Mouse (Mus musculus): ENCODE results near the gene Wdr37. TPM values are rescaled to one million over a fixed set of nuclear protein-coding genes. Genes with fewer than 3 reads are reported as not detected.
A peak's percentile ranks its signal among the peaks of the same experiment; 100 is the strongest.

Wdr37 gene
- polyA plus RNA-seq, 1 experiment from 2014 or later: 15.0 TPM

- H3K27me3 ChIP-seq (replicated peaks; ENCODE audit: insufficient read depth, low read length): no peaks in the 10 kb centered on the region
- no peak overlapping the region for H3K4me2 ChIP-seq (replicated peaks; ENCODE audit: low read depth, low read length)
- ATAC-seq (no peak), DNase-seq (ENCODE audit: low spot score) (no peak)
- H3K27ac ChIP-seq (ENCODE audit: low read length): no peak overlapping the region
- no peak overlapping the region for H3K4me3 ChIP-seq (ENCODE audit: low read depth, low read length)
- H3K9ac ChIP-seq (replicated peaks; ENCODE audit: low read depth): no peak overlapping the region
- peaks cover 3% of the 10 kb centered on the region; the same call in 1 of the 2 replicates for H3K4me1 ChIP-seq (ENCODE audit: insufficient read depth, low read depth, low read length)
- H3K36me3 ChIP-seq (ENCODE audit: insufficient read depth, low read length): peaks cover 5% of the 10 kb centered on the region; the same call in 1 of the 2 replicates
- no peaks in the 10 kb centered on the region for H3K9me3 ChIP-seq (ENCODE audit: low read length)
- no peak for TF ChIP-seq CTCF (IDR thresholded peaks at IDR 0.05)
- TF ChIP-seq EP300 (IDR thresholded peaks at IDR 0.05): no peak
- whole genome bisulfite sequencing: 87% methylated on average over 3 of the region's 3 CpGs
Observed at GRCm38 (mm10) chr13:8864990-8865389, 6.7 kb downstream of the Wdr37 start.

GRCm38 (mm10) chr13:8860861-8861260, 10.8 kb downstream of the Wdr37 start:
- H3K9ac ChIP-seq (replicated peaks; ENCODE audit: low read depth): no peak overlapping the region
- no peak overlapping the region for H3K27ac ChIP-seq (ENCODE audit: low read length)
- peaks cover 5% of the 10 kb centered on the region; the same call in 1 of the 2 replicates for H3K36me3 ChIP-seq (ENCODE audit: insufficient read depth, low read length)
- no peak for TF ChIP-seq EP300 (IDR thresholded peaks at IDR 0.05)
- TF ChIP-seq CTCF (IDR thresholded peaks at IDR 0.05): no peak
- 86% methylated on average over 9 of the region's 9 CpGs for WGBS
- no peaks in the 10 kb centered on the region for H3K9me3 ChIP-seq (ENCODE audit: low read length)
- DNase-seq (ENCODE audit: low spot score) (no peak), ATAC-seq (no peak)
- H3K4me1 ChIP-seq (ENCODE audit: insufficient read depth, low read depth, low read length): no peaks in the 10 kb centered on the region
- no peak overlapping the region for H3K4me3 ChIP-seq (ENCODE audit: low read depth, low read length)
- H3K4me2 ChIP-seq (replicated peaks; ENCODE audit: low read depth, low read length): no peak overlapping the region
- H3K27me3 ChIP-seq (replicated peaks; ENCODE audit: insufficient read depth, low read length): no peaks in the 10 kb centered on the region

GRCm38 (mm10) chr13:8858453-8858852, 13.3 kb downstream of the Wdr37 start:
- no peak overlapping the region for H3K27ac ChIP-seq (ENCODE audit: low read length)
- peaks cover 10% of the 10 kb centered on the region; the same call in 1 of the 2 replicates for H3K36me3 ChIP-seq (ENCODE audit: insufficient read depth, low read length)

GRCm38 (mm10) chr13:8854769-8855168, 16.9 kb downstream of the Wdr37 start:
- ATAC-seq: no peak
- H3K9me3 ChIP-seq (ENCODE audit: low read length): no peaks in the 10 kb centered on the region
- H3K4me2 ChIP-seq (replicated peaks; ENCODE audit: low read depth, low read length): no peak overlapping the region
- no peak overlapping the region for H3K9ac ChIP-seq (replicated peaks; ENCODE audit: low read depth)
- TF ChIP-seq EP300 (IDR thresholded peaks at IDR 0.05): no peak
- TF ChIP-seq CTCF (IDR thresholded peaks at IDR 0.05): no peak
- H3K4me1 ChIP-seq (ENCODE audit: insufficient read depth, low read depth, low read length): no peaks in the 10 kb centered on the region
- DNase-seq (ENCODE audit: low spot score): no peak
- whole genome bisulfite sequencing: 93% methylated on average over 2 of the region's 2 CpGs
- peaks cover 12% of the 10 kb centered on the region; the same call in 1 of the 2 replicates for H3K36me3 ChIP-seq (ENCODE audit: insufficient read depth, low read length)
- H3K27me3 ChIP-seq (replicated peaks; ENCODE audit: insufficient read depth, low read length): no peaks in the 10 kb centered on the region
- H3K4me3 ChIP-seq (ENCODE audit: low read depth, low read length): no peak overlapping the region
- no peak overlapping the region for H3K27ac ChIP-seq (ENCODE audit: low read length)

More at GRCm38 (mm10) chr13:8858453-8858852, 13.3 kb downstream of the Wdr37 start:
- Histone ChIP-seq H3K9me3 (ENCODE audit: low read length) (no peaks in the 10 kb centered on the region), H3K4me2 (replicated peaks; ENCODE audit: low read depth, low read length) (no peak overlapping the region), H3K27me3 (replicated peaks; ENCODE audit: insufficient read depth, low read length) (no peaks in the 10 kb centered on the region), H3K9ac (replicated peaks; ENCODE audit: low read depth) (no peak overlapping the region), H3K4me3 (ENCODE audit: low read depth, low read length) (no peak overlapping the region), H3K4me1 (ENCODE audit: insufficient read depth, low read depth, low read length) (no peaks in the 10 kb centered on the region)
- 70% methylated on average over 6 of the region's 6 CpGs for WGBS
- DNase-seq (ENCODE audit: low spot score) (no peak), ATAC-seq (no peak)
- TF ChIP-seq EP300 (IDR thresholded peaks at IDR 0.05) (no peak), CTCF (IDR thresholded peaks at IDR 0.05) (no peak)

GRCm38 (mm10) chr13:8853424-8853823, 18.3 kb downstream of the Wdr37 start:
- no peaks in the 10 kb centered on the region for H3K27me3 ChIP-seq (replicated peaks; ENCODE audit: insufficient read depth, low read length)
- H3K9ac ChIP-seq (replicated peaks; ENCODE audit: low read depth): no peak overlapping the region
- ATAC-seq: no peak
- no peak for DNase-seq (ENCODE audit: low spot score)
- H3K4me1 ChIP-seq (ENCODE audit: insufficient read depth, low read depth, low read length): no peaks in the 10 kb centered on the region
- WGBS: 92% methylated on average over 4 of the region's 4 CpGs
- H3K4me3 ChIP-seq (ENCODE audit: low read depth, low read length): no peak overlapping the region
- no peaks in the 10 kb centered on the region for H3K9me3 ChIP-seq (ENCODE audit: low read length)
- H3K4me2 ChIP-seq (replicated peaks; ENCODE audit: low read depth, low read length): no peak overlapping the region
- no peak overlapping the region for H3K27ac ChIP-seq (ENCODE audit: low read length)
- TF ChIP-seq CTCF (IDR thresholded peaks at IDR 0.05) (no peak), EP300 (IDR thresholded peaks at IDR 0.05) (no peak)
- H3K36me3 ChIP-seq (ENCODE audit: insufficient read depth, low read length): peaks cover 12% of the 10 kb centered on the region; the same call in 1 of the 2 replicates

- H3K9ac ChIP-seq (replicated peaks; ENCODE audit: low read depth): no peak overlapping the region
- 42% methylated on average over 1 of the region's 1 CpGs for WGBS
- no peaks in the 10 kb centered on the region for H3K4me1 ChIP-seq (ENCODE audit: insufficient read depth, low read depth, low read length)
- H3K9me3 ChIP-seq (ENCODE audit: low read length): no peaks in the 10 kb centered on the region
- ATAC-seq: peak; percentile 54; the same call in 1 of the 2 replicates
- peak; percentile 36 for DNase-seq (ENCODE audit: low spot score)
- no peak overlapping the region for H3K27ac ChIP-seq (ENCODE audit: low read length)
- H3K27me3 ChIP-seq (replicated peaks; ENCODE audit: insufficient read depth, low read length): no peaks in the 10 kb centered on the region
- no peak overlapping the region for H3K4me3 ChIP-seq (ENCODE audit: low read depth, low read length)
- H3K4me2 ChIP-seq (replicated peaks; ENCODE audit: low read depth, low read length): no peak overlapping the region
- peaks cover 23% of the 10 kb centered on the region; the same call in 1 of the 2 replicates for H3K36me3 ChIP-seq (ENCODE audit: insufficient read depth, low read length)
- TF ChIP-seq EP300 (IDR thresholded peaks at IDR 0.05) (peak; percentile 47; the same call in 1 of the 2 replicates), CTCF (IDR thresholded peaks at IDR 0.05) (no peak)
Observed at GRCm38 (mm10) chr13:8849311-8849710, 22.4 kb downstream of the Wdr37 start.

Measured in lung, postnatal 0 days (tissue).